Mouse (Mus musculus) activated CD4-positive, CD25-positive, alpha-beta regulatory T cell, adult 4 months (primary cell): ENCODE measurements around the gene Palm3. TPM values are rescaled to one million over a fixed set of nuclear protein-coding genes. Genes with fewer than 3 reads are reported as not detected.
"Not testable (repeated sequence)": the region's sequence is repeated elsewhere in the genome, so short reads cannot be mapped to it uniquely, and the experiment has no call there.

Experiments used
- ATAC-seq: one replicate; pipeline ENCODE4 v1.8.0; 2017
- polyA plus RNA-seq, 2 experiments: library from polyadenylated mRNA; unstranded; fragments of 100-300 nt; shearing (Covaris generic); gene quantifications; one replicate each; pipeline ENCODE4 v1.2.1; 2017

Palm3 gene
- polyA plus RNA-seq, 2 experiments from 2014 or later: 1.1 to 2.4 TPM

DNA sequence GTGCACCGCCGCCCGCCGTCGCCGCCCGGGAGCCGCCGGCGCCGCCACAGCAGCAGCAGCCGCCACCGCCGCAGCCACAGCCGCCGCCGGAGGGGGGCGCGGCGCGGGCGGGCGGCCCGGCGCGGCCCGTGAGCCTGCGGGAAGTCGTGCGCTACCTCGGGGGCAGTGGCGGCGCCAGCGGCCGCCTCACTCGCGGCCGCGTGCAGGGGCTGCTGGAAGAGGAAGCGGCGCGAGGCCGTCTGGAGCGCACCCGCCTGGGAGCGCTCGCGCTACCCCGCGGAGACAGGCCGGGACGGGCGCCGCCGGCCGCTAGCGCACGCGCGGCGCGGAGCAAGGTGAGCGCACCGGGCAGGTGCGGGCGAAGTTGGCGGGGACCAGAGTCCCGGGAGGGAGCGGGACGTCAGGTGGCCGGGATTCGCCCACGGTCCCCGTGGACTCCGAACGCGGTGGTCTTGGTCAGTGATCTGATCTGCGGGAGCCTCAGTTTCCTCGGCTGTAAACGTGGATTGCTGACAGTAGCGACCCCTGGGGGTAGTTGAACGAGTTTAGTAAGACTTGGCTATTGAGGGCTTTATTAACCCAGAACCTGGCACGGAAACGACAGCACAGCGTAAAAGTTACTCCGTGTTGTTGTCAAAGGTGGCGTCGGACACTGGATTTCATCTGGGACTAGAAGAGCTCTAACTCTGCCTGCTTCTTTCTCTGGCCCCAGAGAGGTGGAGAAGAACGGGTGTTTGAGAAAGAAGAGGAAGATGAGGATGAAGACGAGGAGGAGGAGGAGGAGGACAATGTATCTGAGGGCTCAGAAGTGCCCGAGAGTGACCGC is 22.8 kb upstream of the Palm3 start:
- ATAC-seq: peak; percentile 51

DNA sequence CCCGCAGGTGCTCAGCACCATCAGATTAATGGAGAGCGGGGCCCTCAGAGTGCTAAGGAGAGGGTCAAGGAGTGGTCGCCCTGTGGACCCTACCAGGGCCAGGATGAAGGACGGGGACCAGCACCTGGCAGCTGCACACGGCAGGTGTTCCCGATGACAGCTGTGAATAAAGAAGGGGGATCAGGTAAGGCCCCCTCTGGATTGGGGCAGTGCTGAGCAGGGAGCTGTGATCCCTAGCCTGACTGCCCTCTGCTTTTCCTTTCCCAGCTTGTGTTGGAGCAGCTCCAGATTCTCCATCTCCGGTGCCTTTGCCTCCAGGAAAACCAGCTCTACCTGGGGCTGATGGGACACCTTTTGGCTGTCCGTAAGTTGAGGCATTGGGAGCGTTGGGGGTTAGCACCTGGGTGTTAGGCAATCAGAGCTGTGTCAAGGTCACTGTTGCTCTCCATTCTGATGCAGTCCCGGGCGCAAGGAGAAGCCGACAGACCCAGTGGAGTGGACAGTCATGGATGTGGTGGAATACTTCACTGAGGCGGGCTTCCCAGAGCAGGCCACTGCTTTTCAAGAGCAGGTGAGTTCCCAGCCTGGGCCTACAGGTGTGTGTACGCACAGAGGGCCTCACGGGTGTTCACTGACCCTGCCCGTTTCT is 22.1 kb upstream of the Palm3 start:
- no peak for ATAC-seq

DNA sequence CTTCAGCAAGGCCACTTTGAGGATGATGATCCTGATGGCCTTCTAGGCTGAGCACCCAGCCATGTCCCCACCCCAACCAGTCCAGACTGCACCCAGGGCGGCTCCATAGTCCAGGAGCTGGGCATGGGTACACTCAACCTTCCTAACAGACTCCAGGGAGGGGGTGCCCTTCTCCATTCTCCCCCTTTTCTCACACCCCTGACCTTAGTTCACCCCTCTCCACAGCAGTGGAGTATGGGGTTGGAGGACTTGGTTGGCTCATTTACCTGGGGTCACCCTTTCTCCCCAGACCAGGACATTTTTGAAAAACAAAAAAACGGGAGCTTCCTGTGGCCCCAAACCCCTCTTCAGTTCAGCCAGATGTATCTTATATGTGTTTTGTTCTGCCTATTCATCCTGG is 21.4 kb upstream of the Palm3 start:
- ATAC-seq: no peak

DNA sequence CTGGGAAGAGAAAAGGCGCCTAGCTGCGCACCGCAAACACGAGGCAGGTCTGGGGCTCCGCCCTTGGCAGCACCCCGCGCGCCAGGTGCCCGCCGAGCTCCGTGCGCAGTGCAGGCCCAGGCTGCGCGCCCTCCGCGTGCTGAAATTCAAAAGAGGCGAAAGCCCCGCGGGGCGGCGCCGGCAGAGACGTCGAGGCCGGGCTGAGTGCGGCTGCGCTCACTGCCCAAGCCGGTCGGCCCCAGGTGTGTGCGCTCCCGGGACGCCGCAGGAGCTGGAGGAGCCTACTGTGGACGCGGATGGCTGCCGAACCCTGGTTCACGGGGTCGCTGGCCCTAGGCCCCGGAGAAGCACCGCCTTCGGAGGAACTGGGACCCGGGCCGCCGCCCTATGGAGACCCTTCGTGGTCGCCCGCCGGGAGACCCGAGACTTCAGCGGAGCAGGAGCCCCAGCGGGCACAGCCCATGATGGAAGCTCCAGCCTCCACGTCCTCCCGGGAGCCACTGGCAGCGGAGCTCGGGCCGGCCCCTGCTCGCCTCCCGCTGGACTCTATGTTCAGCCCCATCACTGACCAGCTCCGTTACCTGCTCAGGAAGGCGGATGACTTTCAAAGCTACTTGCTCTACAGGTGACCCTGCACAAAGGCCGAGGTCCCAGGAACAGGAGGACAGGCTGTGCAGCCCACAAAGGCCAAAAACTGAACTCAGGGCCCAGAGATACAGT is 19.8 kb upstream of the Palm3 start, which contains the start of gene 1700067K01Rik:
Gene 1700067K01Rik (plus strand): TSS at position 222 of the 720 bp plus-strand sequence.
- ATAC-seq: no peak

DNA sequence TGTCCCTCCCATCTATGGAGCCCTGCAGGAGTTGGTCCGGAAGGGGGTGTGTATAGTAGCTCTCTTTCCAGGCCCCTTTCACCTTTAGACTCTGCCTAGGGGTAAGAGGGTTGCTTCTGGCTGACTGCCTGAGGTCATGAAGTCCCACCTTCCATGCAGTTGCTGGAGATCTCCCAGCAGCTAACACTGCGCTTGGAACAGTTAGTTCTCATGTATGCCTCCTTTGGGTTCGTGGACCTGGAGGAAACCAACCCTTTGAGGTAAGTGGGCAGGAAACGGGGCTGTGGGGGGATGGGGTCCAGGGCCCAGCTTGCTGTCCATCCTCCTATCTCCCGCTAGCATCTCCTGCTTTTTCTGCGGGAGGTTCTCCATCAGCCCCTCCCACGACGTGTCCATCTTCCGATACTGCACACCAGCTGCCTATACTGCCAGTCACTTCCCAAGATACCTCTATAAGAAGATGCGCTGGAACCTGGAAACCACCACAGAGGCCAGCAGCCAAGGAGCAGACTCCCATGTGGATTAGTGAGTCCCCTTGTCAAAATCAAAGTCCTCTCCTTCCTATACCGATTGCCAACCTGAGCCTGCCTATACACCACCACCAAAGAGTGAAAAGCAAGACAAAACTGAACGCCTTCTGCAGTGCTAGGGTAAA is 18.2 kb upstream of the Palm3 start:
- no peak for ATAC-seq

DNA sequence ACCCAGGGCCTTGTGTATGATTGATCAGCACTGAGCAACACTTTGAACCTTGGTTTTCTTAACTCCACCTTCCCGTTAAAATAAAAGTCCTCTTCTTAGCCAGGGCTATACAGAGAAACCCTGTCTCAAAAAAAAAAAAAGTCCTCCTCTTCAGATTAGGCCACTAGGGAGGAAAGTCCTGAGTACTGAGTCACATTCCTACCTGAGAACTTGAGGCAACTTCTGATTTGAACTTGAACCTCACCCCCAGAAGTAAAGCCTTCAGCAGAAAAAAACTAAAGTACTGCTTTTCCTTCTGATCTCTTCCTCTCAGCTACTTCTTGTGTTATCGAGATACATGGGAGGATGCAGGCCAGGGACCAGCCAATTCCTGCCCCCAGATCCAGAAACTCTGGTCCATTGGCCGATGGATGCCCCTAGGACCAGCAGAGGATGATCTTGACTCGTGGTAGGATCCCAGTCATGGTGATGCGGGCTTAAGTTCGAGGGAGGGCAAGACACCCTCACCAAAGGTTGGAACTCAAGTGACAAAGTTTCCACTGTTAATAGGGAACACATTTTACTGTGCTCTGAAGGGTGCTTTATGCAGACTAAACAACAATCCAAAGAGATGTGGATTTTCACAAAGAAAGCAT is 17.5 kb upstream of the Palm3 start:
- no peak for ATAC-seq

DNA sequence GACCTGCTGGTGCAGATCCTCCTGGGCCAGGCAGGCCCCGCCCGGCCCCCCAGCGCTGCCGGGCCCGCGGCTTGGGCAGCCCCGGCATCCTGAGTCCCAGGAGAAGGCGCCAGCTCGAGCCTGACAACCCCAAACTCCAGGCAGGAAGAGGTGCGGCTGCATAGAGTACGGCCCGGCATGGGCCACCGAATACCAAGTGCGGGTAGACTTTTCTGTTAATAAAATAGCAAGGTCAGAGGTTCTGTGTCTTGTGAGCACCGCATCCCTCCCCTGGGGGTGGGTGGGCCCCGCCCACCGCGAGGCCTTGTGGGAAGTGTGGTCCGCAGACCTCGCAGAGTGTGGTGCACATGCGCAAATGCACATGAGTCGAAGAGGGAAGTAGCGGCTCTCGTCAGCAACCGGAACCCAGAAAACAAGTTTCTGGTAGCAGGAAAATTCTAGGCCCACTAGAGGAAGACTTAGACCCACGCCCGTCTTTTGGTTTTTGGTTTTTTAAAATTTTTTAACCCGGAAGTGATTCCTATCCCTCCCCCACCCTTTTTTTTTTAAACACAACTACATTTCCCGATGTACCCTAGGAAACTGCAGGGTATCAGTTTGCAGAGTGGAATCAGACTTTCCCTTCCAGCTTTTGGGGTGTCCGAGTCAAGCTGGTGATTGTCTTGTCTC is 16.6 kb upstream of the Palm3 start:
- ATAC-seq: peak; percentile 95

DNA sequence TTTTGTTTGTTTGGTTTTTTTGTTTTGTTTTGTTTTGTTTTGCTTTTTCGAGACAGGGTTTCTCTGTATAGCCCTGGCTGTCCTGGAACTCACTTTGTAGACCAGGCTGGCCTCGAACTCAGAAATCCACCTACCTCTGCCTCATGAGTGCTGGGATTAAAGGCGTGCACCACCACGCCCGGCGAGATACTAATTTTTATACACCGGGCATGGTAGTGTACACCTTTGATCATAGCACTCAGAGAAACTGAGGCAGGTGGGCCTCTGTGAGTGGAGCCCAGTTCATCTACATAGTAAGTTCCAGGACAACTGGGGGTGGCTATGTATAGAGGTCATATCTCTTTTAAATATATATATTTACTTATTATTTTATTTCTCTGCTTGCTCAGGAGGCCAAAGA is 15.8 kb upstream of the Palm3 start:
- ATAC-seq: not testable (repeated sequence)

DNA sequence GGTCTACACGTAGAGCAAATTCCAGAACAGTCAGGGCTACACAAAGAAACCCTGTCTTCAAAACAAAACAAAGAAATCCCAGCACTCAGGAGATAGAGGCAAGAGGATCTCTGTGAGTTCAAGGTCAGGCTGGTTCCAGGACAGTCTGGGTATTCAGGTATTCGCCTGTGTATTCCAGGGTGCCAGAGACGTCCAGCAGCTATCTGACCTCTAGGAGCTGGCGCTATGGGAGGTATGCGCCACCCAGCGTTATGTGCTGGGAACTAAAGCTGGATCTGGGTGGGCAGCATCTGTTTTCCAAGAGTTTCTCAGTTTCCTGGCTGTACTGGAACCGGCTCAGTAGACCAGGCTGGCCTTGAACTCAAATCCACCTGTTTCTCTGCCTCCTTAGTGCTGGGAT is 12.9 kb upstream of the Palm3 start:
- ATAC-seq: no peak

DNA sequence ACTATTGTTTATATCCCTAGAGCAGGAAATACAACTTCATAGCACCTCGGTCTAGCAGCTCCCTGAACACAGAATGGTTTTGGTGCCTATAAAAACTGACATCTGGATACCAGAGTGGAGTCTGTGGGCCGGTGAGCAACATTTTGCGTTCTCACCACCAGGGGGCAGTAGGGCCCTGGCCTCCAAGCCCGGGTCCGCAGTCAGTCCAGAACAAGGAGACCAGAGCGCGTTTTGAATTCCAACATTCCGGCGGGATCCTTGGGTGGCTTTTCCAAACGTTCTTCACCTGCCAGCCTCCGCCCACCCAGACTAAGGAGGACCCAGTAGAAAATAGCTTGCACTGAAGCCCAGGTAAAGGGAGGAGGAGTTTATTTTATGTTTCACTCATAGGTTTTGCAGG is 11.4 kb upstream of the Palm3 start:
- ATAC-seq: no peak

DNA sequence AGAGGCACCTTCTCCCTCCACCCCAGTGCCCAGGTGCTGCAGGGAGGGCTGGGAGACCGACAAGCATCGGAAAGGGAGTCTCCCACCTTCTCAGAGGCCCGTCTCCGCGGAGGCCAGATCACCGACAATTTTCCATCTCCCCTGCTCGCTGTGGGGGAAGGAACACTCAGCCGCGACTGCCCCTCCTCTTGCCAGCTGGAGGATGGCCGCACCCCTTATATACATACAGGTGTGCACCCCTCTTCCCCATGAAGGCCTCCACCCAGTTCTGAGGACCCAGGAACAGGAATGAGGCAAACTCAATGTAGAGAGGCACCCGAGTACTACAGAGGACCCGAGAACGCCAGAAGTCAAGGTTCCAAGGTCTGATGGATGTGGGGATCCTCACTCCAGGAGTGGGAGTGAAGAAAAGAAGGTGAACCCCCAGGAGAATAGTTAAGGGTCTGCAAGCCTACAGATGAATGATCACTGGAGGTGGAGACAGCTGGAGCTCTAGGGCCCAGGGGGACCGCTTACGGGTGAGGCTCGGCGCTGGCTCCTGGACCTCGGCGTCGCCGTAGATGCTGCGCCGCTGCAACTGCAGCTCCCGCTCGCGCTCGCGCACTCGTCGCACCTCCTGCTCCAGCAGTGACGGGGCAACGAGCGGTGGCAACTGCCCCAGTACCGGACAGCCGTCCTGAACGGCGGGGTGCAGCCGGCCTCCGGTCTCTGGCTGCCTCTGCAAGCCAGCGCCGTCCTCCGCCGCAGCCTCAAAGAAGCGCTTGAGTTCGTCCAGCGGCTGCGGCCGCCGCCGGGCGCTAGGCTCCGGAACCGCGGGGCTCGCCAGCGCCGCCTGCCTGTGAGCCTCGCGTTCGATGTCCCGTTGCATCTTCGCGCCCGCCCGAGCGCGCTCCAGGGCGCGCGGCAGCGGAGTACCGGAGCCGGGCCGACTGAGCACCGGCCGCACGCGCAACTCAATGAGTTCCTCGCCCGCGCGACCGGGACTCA is 10.4 kb upstream of the Palm3 start:
- peak; percentile 60 for ATAC-seq

DNA sequence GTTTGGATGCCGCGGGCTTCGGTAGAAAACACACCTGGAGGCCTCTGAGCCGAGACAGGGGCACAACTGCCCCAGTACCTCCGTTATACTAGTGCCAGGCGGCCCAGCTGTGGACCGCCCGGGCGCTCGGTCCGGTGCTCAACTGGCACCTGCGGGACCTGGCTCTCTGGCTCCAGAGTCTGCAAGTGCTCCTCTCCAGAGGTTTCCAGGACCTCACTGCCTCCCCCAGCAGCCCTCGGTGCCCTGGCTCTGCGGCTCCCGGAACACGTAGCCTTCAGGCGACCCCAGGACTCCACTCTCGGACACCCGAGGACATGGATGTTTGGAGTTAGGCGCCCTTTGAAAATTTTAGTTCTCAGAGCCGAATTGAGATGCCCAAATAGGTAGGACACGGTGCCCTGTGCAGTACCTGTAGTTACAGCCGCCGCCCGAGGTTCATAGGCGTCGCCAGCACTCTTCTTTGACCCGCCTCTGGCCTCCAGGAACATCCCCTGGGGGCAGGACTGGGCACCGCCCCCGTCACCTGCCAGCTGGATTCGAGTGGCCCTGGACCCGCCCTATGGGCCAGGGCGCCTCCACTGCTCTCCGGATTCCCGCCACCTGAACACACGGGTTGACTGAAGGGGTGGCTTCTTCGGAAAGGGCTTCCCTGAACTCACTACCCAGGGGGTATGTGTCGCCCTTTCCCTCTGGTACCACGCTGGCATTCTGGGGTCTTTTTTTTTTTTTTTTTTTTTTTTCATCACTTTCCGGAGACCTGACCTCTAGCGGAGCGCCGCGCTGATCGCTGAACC is 9.4 kb upstream of the Palm3 start, which contains the start of gene 2210011C24Rik:
Gene 2210011C24Rik (minus strand): TSS at position 467 of the 794 bp plus-strand sequence.
- ATAC-seq: peak; percentile 49

DNA sequence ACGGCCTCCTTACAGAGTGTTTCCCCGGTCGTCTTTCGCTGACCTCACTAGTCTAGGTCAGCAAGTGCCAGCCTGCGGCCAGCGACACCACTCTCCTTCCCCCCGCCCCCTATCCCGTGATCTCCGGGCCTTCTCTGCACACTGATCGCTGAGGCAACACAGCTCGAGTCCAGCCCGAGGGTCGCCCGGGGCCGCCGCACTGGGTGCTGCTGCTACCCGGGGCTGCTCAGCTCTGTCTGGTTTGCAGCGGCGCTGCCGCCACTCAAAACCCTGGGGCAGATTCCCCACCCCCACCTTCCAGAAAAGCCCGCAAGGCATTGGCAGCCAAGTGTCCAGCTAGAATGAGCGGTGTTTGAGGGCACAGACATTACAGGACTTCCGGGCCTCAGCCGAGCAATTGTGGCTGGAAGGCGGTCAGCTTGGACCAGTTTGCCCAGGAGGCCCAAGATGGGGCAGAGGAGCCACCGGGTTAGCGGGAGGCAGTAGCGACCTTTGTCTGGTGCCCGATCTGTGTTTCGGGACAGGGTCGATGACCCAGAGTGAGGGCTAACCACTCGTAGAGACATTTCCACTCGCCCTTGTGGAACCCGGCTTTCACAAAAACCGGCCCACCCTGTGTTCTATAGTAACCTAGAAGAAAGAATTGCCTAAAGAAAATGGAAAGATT is 8.6 kb upstream of the Palm3 start:
- ATAC-seq: no peak

DNA sequence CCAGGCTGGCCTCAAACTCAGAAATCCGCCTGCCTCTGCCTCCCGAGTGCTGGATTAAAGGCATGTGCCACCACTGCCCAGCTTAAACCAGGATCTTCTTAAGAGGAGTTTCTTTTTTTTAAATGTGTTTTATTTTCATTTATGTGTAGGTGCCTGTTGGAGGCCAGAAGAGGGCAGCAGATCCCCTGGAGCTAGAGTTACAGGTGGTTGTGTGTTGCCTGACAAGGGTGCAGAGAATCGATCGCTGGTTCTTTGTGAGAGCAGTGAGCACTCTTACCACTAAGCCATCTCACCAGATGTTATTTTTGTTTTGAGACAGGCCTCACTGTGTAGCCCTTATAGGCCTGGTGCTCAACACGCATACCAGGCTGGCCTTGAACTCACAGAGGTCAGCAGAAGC is 5.4 kb upstream of the Palm3 start:
- ATAC-seq: no peak

DNA sequence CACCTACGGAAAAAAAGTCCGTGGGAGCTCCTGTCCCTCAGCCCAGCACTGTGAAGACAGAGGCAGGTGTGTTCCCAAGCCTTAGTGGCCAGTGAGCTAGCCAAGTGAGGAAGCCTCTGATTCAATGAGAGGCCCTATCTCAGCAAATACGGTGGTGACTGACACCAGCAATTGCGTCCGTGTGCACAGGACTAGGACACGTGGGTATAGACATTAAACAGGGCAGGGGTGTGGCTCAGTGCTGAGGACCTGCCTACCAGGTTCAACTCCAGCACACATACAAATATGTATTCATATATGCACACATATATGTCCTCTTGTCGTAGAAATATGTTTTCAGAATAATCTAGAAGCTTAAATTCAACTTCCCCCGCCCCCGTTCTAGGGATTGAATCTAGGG is 1.5 kb upstream of the Palm3 start:
- ATAC-seq: no peak

DNA sequence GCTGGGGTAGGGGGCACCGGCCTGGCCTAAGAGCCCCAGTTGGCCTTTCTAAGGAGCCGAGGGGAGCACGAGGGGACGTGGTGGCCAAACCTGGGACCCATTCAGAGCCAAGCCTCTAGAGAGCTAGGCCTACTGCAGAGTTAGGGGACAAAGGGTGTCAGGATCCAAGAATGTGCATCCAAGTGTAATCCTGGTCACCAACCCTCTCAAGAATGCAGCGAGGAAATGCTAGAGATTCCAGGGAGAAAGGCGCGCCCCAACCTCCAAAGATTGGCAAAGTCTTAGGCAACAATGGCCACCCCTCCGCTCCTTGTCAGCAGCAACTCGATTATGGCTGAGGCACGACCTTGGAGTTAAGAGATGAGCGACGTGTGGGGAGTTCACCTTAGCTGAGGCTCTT is 298 bp downstream of the Palm3 start:
- ATAC-seq: no peak

DNA sequence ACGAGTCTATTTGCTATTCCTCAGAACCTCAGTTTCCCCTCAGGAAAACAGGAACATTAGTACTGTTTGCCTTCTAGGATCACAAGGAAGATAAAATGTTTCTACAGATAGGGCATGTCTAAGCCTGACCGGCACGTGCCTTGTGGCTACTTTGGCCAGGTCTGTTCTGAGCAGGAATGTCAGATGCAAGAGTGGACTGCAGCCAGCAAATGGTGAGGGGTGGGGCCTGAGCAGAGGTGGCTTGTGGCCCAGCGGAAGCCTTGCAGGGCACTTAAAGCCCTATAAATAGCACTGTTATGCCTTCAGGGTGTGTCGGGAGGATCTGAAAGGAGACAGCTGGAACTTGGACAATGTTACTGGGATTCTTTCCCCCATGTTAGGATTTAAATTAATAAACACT is 1.8 kb downstream of the Palm3 start:
- ATAC-seq: no peak

DNA sequence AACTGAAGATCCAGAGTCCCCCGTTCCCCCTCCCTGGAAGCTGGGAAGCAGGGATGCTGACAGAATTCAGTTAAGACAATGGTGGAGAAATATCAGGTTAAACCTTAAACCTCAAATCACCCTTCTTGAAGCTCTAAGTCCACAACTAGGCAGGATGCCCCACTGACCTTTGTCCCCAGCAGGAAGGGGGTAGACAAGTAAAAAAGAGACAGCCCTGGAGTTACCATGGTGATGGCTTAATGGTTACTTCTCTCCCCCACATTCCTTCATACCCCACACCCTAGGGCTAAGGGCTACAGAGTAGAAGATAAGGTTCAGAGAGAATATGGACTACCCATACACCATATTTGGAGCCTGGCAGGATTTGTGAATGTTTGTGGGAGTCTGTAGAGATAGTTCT is 2.4 kb downstream of the Palm3 start:
- ATAC-seq: no peak

DNA sequence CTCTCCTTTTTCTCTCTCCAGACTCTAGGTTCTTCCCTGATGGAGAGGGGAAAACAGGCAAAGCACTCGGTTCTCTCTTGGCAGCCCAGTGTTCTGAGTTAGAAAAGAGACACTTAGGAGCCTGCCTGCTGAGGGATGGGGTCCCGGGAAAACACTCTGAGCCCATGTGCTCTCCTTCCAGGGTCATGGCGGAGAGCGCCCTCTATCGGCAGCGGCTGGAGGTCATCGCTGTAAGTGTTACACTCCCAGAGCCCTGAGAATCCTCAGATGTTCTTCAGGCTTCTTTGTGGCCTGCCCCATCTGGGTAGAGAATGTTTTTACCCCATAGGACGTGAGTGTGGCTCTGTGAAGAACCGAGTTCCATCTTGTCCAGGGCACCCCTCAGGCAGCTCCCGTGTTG is 2.9 kb downstream of the Palm3 start:
- ATAC-seq: no peak
